Mouse (Mus musculus) left cerebral cortex, postnatal 14 days (tissue): ENCODE data around the gene Dlg5. TPM values are rescaled to one million over a fixed set of nuclear protein-coding genes. Genes with fewer than 3 reads are reported as not detected.

Experiments used
- DNase-seq, 2 experiments: peaks; one replicate each; pipeline ENCODE4 v3.0.0; 2021 to 2022; ENCODE audit warnings: low spot score in 2 of 2, mixed read lengths in 1 of 2
- intact Hi-C: fragments of 180-260 bp; cut with DNase I; formaldehyde crosslinking; loops from one replicate; pipeline ENCODE4 v1.15.1; 2025
- total RNA-seq, 2 experiments: library from RNA; stranded (reverse); gene quantifications; 2 replicates each; pipeline ENCODE4 v1.2.3; 2021

Gene Dlg5
- total RNA-seq, 2 experiments from 2014 or later, result 37.3 to 41.9 TPM

- DNase-seq, result no peak
- intact Hi-C loops, result no loop called here
These were observed 42.5 kb downstream of the Dlg5 start for GRCm38 (mm10) chr14:24203210-24203609.

GRCm38 (mm10) chr14:24200771-24201170, 44.9 kb downstream of the Dlg5 start:
- intact Hi-C loops, result no loop called here
- DNase-seq, result no peak

- intact Hi-C loops, result no loop called here
These were observed 46.0 kb downstream of the Dlg5 start for GRCm38 (mm10) chr14:24199732-24200131.

GRCm38 (mm10) chr14:24197865-24198264, 47.9 kb downstream of the Dlg5 start:
- intact Hi-C loops, result no loop called here
- DNase-seq, result peak; percentile 65 to 71

More at GRCm38 (mm10) chr14:24199732-24200131, 46.0 kb downstream of the Dlg5 start:
- DNase-seq, result no peak

- intact Hi-C loops, result no loop called here
- DNase-seq, result no peak
These were observed 48.8 kb downstream of the Dlg5 start for GRCm38 (mm10) chr14:24196947-24197346.

GRCm38 (mm10) chr14:24190131-24190530, 55.6 kb downstream of the Dlg5 start:
- intact Hi-C loops, result no loop called here
- no peak for DNase-seq

GRCm38 (mm10) chr14:24189598-24189997, 56.1 kb downstream of the Dlg5 start:
- DNase-seq, result no peak
- intact Hi-C loops, result no loop called here

GRCm38 (mm10) chr14:24185514-24185913, 60.2 kb downstream of the Dlg5 start:
- no peak for DNase-seq
- intact Hi-C loops, result no loop called here

- intact Hi-C loops, result loop anchor here (1.0 to 5.0 kb wide), 2 partner anchors 64 to 90 kb away; partner anchors contain the start of gene Dlg5
- no peak for DNase-seq
These were observed 62.8 kb downstream of the Dlg5 start for GRCm38 (mm10) chr14:24182955-24183354.

- DNase-seq, result peak; percentile 86 to 89
- intact Hi-C loops, result loop anchor here (1.0 to 5.0 kb wide), 2 partner anchors 65 to 91 kb away; partner anchors contain the start of gene Dlg5
These were observed 63.8 kb downstream of the Dlg5 start for GRCm38 (mm10) chr14:24181811-24182506.

- intact Hi-C loops, result loop anchor here (10.0 kb wide), 1 partner anchor 305 kb away; the partner anchor contains the start of genes Polr3a and Rps24
These were observed 66.2 kb downstream of the Dlg5 start for GRCm38 (mm10) chr14:24179466-24179991.

GRCm38 (mm10) chr14:24176609-24177008, 69.1 kb downstream of the Dlg5 start:
- DNase-seq, result no peak
- intact Hi-C loops, result loop anchor here (10.0 kb wide), 1 partner anchor 308 kb away; the partner anchor contains the start of genes Polr3a and Rps24

More at GRCm38 (mm10) chr14:24179466-24179991, 66.2 kb downstream of the Dlg5 start:
- DNase-seq, result no peak

- DNase-seq, result no peak
- intact Hi-C loops, result loop anchor here (10.0 kb wide), 1 partner anchor 311 kb away; the partner anchor contains the start of genes Polr3a and Rps24
These were observed 72.4 kb downstream of the Dlg5 start for GRCm38 (mm10) chr14:24173326-24173725.

GRCm38 (mm10) chr14:24171639-24172311, 73.9 kb downstream of the Dlg5 start:
- peak in 1 of 2 experiments; percentile 76 for DNase-seq
- intact Hi-C loops, result loop anchor here (10.0 kb wide), 1 partner anchor 313 kb away; the partner anchor contains the start of genes Polr3a and Rps24

GRCm38 (mm10) chr14:24166046-24166445, 79.7 kb downstream of the Dlg5 start:
- intact Hi-C loops, result no loop called here
- peak in 1 of 2 experiments; percentile 18 for DNase-seq

- intact Hi-C loops, result no loop called here
- DNase-seq, result no peak
These were observed 80.9 kb downstream of the Dlg5 start for GRCm38 (mm10) chr14:24164721-24165367.

GRCm38 (mm10) chr14:24162856-24163255, 82.9 kb downstream of the Dlg5 start:
- peak; percentile 27 to 48 for DNase-seq
- intact Hi-C loops, result no loop called here

- intact Hi-C loops, result no loop called here
- DNase-seq, result no peak
These were observed 96.8 kb downstream of the Dlg5 start for GRCm38 (mm10) chr14:24148892-24149291.

GRCm38 (mm10) chr14:24144821-24145220, 100.9 kb downstream of the Dlg5 start:
- intact Hi-C loops, result no loop called here
- no peak for DNase-seq

GRCm38 (mm10) chr14:24144421-24144820, 101.3 kb downstream of the Dlg5 start:
- intact Hi-C loops, result no loop called here
- no peak for DNase-seq
